Mouse (Mus musculus) liver (tissue): ENCODE measurements around the gene Hapln4.

Experiments used
- DNase-seq: peaks from one replicate; pipeline ENCODE4 v3.0.0-alpha.2; 2020; ENCODE audit warnings: mixed read lengths

Gene Hapln4

GRCm38 (mm10) chr8:70104506-70104905 is 21.2 kb downstream of the Hapln4 start:
- DNase-seq = peak; percentile 47

GRCm38 (mm10) chr8:70104922-70105321 is 21.7 kb downstream of the Hapln4 start:
- no peak for DNase-seq

DNA sequence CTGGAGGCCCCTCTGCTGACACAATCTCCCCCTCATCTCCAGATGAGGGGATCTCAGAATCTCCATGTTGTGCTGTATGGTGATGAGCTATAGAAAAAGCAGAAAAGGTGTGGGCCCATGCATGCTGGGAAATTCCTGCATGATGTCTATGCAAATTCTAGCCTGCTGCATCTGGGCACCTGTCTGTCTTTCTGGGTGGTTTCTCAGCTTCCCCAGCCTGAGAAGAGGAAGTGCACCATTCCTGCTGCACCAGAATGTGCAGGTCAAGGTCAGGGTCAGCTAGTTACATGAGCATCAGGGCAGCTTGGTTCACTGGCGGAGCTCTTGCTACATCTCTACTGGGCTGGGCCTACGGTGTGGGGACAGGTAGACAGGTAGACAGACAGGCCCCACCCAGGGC is 27.2 kb downstream of the Hapln4 start:
- no peak for DNase-seq

DNA sequence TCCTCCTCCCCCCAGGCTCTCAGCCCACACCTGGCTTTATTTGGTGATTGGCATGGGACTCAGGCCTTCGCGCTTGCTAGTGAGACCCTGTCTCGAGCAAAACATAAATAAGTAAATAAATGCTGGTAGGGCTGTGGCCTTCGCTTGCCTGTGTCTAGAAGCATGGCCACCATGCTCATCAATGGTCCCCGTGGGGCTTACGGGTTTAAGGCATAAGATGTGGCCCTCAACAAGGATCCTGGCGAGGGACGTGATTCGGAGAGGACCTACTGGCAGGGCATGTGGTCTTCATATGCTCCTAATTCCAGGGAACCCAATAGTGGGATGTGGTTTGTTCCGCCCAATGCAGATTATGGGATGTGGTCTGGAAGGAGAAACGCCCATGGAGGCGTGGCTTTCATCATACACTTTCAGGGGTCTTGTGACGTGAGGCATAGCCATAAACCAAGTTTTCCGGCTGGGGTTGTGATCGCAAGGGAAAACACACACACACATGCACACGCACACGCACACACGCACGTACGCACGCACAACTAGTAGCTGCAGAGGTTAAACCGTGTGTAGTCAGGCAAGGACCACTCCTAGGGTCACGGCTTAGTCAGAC is 28.0 kb downstream of the Hapln4 start:
- no peak for DNase-seq

DNA sequence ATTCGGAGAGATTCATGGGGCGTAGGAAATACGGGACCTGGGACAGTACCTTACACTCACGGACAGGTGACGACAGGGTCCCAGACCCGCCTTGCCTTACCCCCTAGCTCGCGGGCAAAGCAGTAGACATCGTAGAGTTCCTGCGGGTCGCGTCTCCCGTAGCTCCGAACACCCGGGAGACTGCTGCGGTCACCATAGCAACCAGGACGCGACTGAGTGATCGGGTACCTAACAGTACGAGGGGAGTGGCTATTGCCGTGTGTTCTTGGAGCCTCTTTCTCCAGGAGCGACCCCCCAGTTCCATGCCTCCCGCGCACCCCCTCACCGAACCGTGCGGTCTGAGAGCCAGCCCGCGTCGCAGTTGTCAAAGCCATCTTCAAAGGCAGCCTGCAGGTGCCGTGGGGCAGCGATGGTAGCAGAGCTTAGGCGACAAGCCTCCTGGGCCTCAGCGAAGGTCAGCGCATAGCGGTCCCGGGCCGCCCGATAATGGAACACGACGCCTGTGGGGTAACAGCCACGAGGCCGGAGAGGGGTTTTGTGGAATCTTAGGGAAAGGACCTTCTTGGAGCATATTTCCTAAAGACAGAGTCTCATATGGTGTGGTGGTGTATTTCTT is 29.3 kb downstream of the Hapln4 start:
- DNase-seq = no peak

- no peak for DNase-seq
Observed at GRCm38 (mm10) chr8:70114488-70114887, 31.2 kb downstream of the Hapln4 start.

- DNase-seq = no peak
Observed at GRCm38 (mm10) chr8:70114892-70115291, 31.6 kb downstream of the Hapln4 start.

DNA sequence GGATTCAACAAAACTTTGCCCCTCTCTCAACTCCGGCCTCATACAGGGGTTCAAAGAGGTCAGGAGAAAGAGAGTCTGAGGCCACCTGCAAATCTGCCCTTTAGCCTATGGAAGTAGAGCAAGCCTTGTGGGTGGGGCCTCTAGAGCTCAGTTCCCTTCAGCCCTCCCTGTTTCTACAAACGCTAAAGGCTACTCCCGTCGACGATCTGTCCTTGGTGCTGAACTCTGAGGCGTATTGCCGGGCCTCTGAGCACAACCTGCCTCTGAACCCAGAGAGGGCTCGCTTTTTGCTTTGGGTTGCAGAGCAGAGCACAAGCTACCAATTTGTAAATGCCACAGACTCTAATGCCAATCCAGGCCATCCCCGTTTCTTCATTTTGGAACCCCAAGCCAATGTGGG is 34.4 kb downstream of the Hapln4 start:
- DNase-seq = peak; percentile 45

DNA sequence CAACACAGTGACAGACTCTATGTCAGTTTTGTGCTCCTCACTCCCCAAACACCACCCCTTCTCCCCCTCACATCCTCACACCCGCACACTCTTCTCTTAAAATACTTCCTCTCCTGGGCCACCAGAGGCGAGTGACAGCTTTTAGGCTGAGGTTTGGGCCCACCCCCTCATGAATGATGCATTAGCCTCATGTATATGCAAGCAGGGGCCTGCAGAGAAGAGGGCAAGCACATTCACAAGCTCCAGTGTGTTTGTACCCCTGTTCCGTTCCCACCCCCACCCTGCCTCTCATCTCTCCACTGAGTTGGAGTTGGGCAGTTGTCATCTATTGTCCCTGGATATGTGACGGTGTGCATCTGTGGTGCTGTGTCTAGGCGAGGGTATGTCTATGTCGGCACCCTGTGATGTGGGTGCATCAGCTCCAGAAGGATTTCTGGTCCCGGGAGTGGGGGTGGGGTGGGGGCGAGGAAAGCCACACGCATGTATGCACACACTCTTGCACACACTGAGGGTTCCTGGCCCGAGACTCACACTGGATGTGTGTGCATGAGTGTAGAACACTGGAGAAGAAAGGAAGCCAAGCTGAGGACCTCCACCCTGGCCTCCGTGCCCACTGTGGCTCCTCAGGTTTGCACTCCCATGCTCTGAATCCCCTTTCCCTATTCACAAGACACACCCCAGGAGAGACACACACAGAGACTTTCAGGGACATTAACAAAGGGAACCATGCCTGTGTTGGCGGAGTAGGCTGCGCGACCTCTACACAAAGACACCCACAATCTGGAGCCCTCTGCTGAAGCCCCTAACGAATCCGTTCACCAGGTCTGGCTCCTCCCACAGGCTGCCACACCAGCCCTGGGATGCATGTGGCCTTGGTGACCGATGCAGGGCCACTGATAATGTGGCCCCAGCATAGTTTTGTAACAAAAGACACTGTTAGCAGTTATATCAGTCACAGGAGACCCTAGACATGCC is 35.8 kb downstream of the Hapln4 start:
- DNase-seq = no peak

DNA sequence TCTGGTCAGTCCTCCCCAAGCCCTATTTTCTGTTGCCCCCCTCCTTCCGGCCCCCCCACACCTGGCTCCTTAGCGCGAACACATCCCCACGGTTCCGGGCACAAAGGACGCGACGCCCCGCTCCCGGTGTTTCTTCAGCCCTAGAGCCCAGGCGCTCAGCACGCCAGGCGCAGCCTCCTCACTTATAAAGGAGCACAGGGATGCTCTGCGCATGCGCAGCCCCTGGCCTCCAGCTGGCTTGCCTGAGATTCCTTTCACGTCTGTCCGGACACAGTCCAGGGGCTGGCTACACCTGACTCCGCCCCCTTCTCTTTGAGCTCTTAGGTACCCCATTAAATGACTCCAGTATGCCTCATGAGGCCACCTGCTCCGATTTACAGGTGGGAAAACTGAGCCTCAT is 37.4 kb downstream of the Hapln4 start, which contains the start of gene Ncan:
Ncan (minus strand) TSS at position 207 of the 400 bp plus-strand sequence.
- peak; percentile 69 for DNase-seq

DNA sequence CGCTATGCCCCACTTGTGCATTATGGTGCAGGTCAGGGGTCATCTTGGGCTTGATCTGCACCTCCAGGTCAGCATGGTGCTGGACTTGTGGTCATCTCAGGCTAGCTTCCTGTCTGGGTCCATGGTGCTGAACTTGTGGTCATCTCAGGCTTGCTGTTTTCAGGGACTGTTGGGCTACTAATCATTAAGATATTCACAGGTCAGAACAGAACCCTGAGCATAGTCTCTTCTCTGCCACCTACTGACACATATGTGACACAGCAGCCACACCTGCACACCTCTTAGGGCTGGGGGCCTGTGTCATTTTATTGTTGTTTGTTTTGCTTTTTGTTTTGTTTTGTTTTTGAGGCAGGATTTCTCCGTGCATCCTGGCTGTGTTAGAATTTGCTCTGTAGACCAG is 39.6 kb downstream of the Hapln4 start:
- DNase-seq = no peak

DNA sequence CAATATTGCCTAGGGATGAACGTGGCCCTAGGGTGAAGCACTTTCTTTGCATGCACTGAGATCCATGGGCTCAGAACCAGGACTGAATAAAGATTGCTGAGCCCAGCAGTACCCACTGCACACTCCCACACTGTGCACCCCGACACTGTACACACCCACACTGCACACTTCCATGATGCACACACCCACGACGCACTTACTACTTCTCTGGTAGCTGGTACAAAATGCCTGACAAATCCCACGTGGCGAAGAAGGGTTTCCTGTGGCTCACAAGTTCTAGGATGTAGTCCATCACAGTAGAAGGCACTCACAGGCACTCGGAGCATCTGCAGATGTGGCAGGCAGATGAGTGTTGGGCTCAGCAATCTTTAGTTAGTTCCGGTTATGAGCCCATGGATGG is 41.7 kb downstream of the Hapln4 start:
- DNase-seq = no peak

DNA sequence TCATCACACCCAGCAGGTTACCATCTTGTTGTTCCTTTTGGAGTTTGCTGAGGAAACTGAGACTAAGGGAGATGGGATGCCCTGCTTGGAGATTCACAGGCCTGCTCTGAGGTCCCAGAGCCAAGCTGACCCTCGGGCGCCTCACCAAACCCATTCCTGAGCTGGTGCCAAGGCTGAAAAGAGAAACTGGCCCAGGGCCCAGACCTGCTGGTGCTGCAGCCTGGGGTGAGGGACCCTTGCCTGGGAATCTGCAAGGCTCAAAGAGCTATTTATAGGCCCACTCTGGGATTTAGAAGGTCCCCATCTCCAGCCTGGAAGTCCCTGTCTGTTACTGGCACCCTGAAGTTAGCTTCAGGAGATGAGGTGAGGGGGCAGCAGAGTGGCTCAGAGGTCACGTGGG is 45.2 kb downstream of the Hapln4 start:
- DNase-seq = no peak

DNA sequence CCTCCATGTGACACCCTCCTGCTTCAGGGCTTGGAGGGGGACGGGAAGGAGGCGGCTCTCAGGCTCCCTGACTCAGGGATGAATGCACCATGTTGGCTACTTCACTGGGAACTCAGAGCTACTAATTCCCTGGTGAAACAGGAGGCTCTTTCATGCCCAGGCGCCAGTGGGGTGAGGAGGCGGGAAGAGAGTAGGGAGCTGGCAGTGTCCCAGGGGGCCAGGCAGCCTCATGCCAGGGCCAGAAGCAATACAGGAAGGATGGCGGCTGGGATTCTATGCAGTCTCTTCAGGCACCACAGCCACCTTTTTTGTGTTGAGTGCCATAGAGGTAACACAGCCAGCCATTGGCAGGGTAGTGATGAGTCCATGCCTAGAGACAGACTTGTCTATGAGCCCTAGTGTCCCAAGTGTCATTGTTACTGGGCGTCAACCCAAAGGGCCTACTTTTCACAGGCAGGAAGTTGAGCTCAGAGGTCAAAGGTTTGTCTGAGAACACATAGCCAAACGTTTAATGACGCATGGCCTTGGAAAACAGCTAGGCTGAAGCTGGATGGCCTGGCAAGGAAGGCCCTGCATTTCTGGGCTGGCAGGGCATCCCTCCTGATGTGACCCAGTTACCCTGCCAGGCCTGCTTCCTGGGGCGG is 46.2 kb downstream of the Hapln4 start:
- no peak for DNase-seq

DNA sequence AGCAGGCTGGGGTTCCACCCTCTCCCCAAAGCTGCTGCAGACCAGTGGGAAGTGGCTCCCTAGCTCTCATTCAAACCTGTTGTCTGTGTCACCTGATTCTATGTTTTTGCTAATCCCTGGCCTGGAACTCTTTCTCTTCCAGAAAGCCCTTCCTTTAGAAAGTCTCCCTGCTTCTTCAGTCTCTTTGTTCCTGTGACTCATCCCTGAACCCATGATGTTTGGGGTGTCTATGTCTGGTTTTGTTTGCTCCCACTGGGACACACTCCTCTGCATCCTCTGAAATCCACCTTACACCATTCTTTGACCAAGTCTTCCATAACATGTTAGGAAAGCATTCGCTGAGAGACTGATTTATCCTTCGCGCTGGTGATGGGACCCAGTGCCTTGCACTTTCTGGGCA is 46.8 kb downstream of the Hapln4 start:
- DNase-seq = no peak

DNA sequence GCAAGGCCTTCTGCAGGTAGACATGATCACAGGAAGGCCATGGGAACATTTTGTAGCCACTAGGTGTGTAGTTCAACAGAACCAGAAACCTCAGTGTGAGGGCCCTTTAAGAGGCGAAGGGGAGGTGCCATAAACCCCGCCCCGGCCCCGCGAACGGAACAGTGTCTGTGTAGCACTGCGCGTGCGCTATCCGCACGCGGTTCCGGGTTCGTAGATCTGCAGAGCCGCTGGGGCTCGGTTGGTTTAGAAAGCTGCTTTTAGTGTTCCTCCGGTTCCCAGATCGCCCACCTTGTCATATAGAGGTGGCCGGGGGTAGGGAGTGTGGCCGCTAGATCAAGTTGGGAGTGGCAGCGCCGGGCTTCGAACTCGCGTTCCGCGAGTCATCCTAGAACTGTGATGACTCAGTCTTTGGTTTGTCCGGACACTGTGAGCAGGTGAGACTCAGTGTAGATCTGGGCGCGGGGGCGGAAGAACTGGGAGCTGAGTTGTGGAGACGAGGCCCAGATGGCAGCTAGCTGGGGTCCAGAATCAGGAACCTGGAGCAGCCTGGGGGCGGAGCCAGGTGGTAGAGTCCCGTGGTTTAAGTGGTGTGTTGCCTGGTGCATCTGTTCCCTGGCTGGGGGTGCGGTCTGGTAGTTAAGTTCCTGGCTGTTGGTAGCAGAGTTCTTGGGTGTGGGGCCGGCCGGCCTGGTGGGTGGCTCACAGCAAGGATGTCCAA is 48.1 kb downstream of the Hapln4 start, which contains the start of gene Nr2c2ap:
Nr2c2ap (plus strand) TSS at position 168 of the 718 bp plus-strand sequence.
- DNase-seq = peak; percentile 89

DNA sequence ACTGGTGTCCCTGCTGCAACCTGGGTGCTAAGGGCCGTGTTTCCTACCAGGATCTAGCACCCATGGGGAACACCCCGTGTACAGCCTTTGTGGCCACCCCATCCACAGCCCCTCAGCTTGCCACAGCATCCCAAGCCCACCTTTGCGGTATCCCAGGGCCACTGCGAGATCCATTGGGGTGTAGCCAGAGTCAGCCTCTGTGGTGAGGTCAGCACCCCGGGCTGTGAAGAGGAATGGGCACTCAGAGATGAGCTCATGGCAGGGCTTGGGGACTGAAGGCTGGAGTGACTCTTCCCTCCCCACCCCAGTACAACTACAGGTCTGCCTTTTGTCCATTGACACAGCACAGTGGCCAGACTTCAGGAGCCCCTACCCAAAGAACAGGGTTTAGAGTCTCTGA is 50.8 kb downstream of the Hapln4 start:
- no peak for DNase-seq

- DNase-seq = no peak
Observed at GRCm38 (mm10) chr8:70134931-70135330, 51.7 kb downstream of the Hapln4 start.

DNA sequence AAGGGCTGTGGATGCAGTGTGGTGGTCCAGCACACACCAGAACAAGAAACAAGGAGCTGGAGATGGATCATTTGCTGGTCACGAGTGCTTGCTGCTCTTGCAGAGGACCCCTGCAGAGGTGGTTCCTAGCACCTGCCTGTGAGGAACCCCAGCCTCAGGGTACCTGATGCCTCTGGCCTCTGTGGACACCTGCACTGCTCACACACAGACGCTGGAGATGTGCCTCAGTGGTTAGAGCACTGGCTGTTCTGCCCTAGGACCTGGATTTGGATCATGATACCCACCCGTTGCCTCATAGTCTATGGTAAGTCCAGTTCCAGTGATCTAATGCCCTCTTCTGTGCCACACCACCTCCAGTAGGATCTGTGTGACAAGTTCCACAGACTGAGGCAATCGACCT is 53.3 kb downstream of the Hapln4 start:
- DNase-seq = no peak

- no peak for DNase-seq
Observed at GRCm38 (mm10) chr8:70137890-70138289, 54.6 kb downstream of the Hapln4 start.

DNA sequence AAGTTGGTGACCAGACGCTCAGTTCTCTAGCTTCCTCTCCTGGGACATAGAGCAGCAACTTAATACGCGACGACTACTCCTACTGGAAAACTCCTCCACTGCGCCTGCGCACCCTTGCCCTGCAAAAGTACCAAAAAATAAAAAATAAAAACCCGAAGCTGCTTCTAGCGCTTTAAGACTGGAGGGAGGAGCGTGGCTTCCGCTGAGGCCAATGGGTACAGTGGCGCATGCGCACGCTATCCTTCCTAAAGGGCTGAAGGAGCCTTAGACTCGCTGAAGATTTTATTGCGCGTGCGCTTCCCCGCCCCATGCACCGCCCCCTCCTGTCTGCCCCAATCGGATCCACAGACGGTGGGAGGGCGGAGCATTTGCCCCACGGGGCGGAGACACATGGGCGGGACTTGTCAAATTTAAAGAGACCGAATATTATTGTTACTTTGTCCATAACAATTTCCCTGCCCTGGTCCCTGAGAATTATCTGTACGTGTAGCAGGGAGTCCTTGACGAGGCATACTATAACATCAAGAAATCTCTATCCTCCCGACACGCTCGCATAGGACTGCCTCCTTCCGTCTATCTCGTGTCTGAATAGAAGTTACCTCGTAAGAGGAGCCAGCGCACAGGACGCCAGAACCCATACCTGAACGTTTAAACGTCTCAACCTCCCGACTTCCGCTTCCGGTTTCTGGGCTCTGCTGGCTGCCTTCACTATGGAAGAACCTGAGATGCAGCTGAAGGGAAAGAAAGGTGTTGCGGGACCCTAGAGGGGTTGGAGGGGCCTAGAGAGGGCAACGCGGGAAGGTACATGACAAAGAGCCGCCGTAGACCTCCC is 56.0 kb downstream of the Hapln4 start, which contains the start of the genes Rfxank, Borcs8 and Mef2b:
Rfxank (minus strand) TSS at position 129 of the 832 bp plus-strand sequence.
Borcs8 (plus strand) TSS at position 474 of the 832 bp plus-strand sequence.
Mef2b (plus strand) TSS at position 686 of the 832 bp plus-strand sequence.
- peak; percentile 100 for DNase-seq
